Mouse (Mus musculus) limb, embryonic 13.5 days (tissue): ENCODE measurements around the gene Wdr26. TPM values are rescaled to one million over a fixed set of nuclear protein-coding genes. Genes with fewer than 3 reads are reported as not detected.

Source experiments
- ATAC-seq: fragments of 200-750 bp; cut with Nextera tagmentation; 2 replicates; pipeline ENCODE4 v1.8.0; 2017; ENCODE audit warnings: low read depth, moderate number of reproducible peaks, moderate TSS enrichment; ENCODE audit not compliant: low FRiP score
- H3K27ac ChIP-seq: fragments of 300-500 bp; sonication (generic); 2 replicates; pipeline ENCODE4 v1.5.1; 2015; ENCODE audit warnings: inconsistent platforms, mild to moderate bottlenecking, moderate library complexity
- H3K27me3 ChIP-seq: fragments of 300-500 bp; sonication (generic); 2 replicates; pipeline ENCODE4 v1.6.1; 2015; ENCODE audit warnings: mild to moderate bottlenecking, inconsistent platforms
- H3K36me3 ChIP-seq: fragments of 300-500 bp; sonication (generic); 2 replicates; pipeline ENCODE4 v1.6.1; 2015; ENCODE audit warnings: inconsistent platforms, mild to moderate bottlenecking, moderate library complexity
- H3K4me1 ChIP-seq: fragments of 300-500 bp; sonication (generic); 2 replicates; pipeline ENCODE4 v1.6.1; 2015; ENCODE audit warnings: inconsistent platforms
- H3K4me2 ChIP-seq: fragments of 300-500 bp; sonication (generic); replicated peaks from 2 replicates; pipeline ENCODE4 v1.6.1; 2015; ENCODE audit warnings: inconsistent platforms, mild to moderate bottlenecking, moderate library complexity
- H3K4me3 ChIP-seq: fragments of 300-500 bp; sonication (generic); 2 replicates; pipeline ENCODE4 v1.5.1; 2015; ENCODE audit warnings: moderate library complexity, mild to moderate bottlenecking, inconsistent platforms
- H3K9ac ChIP-seq: fragments of 300-500 bp; sonication (generic); 2 replicates; pipeline ENCODE4 v1.6.1; 2015; ENCODE audit warnings: mild to moderate bottlenecking, inconsistent platforms
- H3K9me3 ChIP-seq: fragments of 300-500 bp; sonication (generic); 2 replicates; pipeline ENCODE4 v1.6.1; 2016; ENCODE audit warnings: inconsistent platforms
- WGBS: fragments of 180-500 bp; shearing (Covaris S2); methylation state at CpG from one replicate; pipeline ENCODE4 v1.1.7; 2015; 5-methylcytosine and 5-hydroxymethylcytosine counted together
- polyA plus RNA-seq: library from polyadenylated mRNA; unstranded; fragments of >200 nt; fragmentation: Nextera tagmentation; extraction: Ambion mirVana; gene quantifications from 2 replicates; pipeline ENCODE4 v1.2.1, GENCODE M21; 2015

The Wdr26 gene
- polyA plus RNA-seq, 1 experiment from 2014 or later = 44.4 TPM

DNA sequence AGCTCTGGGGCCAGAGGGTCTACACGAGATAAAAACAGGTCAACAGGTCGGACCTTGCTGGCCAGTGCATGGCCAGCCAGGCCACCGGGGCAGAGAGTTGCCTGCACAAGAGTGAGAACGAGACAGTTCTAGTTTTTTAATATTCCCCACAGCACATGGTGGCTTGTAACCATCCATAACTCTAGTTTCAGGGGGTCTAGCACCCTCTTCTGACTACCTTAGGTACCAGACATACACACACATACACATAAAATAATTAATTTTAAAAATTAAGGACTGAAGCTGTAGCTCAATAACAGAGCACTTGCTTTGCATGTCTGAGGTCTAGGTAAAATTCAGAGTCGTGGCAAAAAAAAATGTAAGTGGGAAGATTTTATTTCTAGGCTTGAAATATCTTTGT is 39.8 kb upstream of the Wdr26 start:
- Histone ChIP-seq H3K4me1 (peaks cover 34% of the 10 kb centered on the region), H3K27ac (no peak overlapping the region), H3K36me3 (no peaks in the 10 kb centered on the region), H3K9ac (no peak overlapping the region), H3K27me3 (no peaks in the 10 kb centered on the region), H3K4me2 (no peak overlapping the region), H3K9me3 (no peaks in the 10 kb centered on the region), H3K4me3 (no peak overlapping the region)
- ATAC-seq = no peak
- 68% methylated on average over 5 of the region's 5 CpGs for WGBS

DNA sequence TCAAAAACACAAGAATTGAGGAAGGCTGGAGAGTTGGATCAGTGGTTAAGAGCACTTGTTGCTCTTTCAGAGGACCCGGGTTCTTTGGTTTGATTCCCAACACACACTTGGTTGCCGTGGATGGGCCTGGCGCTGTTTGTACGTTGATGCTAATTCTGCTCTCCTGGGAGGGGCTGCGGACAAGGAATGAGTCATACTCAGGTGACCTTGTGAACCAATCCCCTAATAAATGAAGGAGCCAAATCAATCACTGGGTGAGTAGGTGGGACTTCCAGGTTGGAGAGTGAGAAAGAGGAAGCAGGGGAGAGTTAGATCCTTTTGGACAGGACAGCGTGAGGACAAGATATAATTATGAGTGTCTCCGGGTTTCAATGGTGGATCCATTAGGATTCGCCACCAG is 39.2 kb upstream of the Wdr26 start:
- Histone ChIP-seq H3K27me3 (no peaks in the 10 kb centered on the region), H3K36me3 (no peaks in the 10 kb centered on the region), H3K9me3 (no peaks in the 10 kb centered on the region), H3K4me3 (no peak overlapping the region), H3K4me1 (peaks cover 27% of the 10 kb centered on the region), H3K9ac (no peak overlapping the region), H3K4me2 (no peak overlapping the region), H3K27ac (no peak overlapping the region)
- ATAC-seq = no peak
- WGBS = 93% methylated on average over 8 of the region's 8 CpGs

DNA sequence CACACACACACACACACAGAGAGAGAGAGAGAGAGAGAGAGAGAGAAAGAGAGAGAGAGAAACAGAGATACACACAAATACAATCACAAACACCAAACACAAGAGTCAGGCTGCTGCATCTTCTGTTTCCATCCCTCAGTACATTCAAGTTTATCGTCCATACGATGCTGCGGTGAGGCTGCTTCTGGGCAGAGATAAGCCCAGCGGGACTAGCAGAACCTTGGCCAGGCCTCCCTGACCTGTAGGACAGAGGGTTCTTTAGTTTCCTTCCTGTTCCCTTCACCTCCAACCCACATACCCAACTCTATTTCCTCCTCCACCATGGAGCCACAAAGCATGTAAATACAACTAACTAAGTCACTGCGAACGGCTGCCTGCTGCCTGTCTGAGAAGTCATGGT is 37.7 kb upstream of the Wdr26 start:
- H3K4me1 ChIP-seq = peaks cover 20% of the 10 kb centered on the region
- WGBS = 94% methylated on average over 6 of the region's 6 CpGs
- ATAC-seq = no peak
- no peaks in the 10 kb centered on the region for H3K9me3 ChIP-seq
- no peaks in the 10 kb centered on the region for H3K27me3 ChIP-seq
- no peak overlapping the region for H3K4me3 ChIP-seq
- H3K4me2 ChIP-seq = no peak overlapping the region
- no peak overlapping the region for H3K9ac ChIP-seq
- H3K27ac ChIP-seq = no peak overlapping the region
- no peaks in the 10 kb centered on the region for H3K36me3 ChIP-seq

DNA sequence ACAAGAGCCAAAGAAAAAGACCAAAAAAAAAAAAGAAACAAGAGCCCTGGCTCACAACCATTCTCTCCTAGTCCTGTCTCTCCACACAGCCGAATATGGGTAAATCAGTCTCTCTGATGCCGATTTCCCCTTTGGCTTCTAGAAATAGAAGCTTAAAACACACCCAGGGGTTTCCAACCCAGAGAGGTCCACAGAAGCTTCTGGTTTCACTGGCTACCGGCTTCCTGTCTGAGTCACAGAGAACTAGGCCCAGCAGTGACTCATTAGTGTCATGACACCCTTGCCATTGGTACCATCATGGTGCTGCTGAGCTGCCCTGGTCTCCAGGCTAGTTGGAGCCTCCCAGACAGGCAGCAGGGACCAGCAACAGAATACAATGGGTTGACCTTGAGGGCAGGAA is 35.4 kb upstream of the Wdr26 start:
- no peak overlapping the region for H3K27ac ChIP-seq
- no peak overlapping the region for H3K4me3 ChIP-seq
- H3K9ac ChIP-seq = no peak overlapping the region
- H3K27me3 ChIP-seq = no peaks in the 10 kb centered on the region
- no peak for ATAC-seq
- H3K36me3 ChIP-seq = no peaks in the 10 kb centered on the region
- 69% methylated on average over 3 of the region's 3 CpGs for WGBS
- H3K4me1 ChIP-seq = peaks cover 3% of the 10 kb centered on the region
- no peak overlapping the region for H3K4me2 ChIP-seq
- H3K9me3 ChIP-seq = no peaks in the 10 kb centered on the region

DNA sequence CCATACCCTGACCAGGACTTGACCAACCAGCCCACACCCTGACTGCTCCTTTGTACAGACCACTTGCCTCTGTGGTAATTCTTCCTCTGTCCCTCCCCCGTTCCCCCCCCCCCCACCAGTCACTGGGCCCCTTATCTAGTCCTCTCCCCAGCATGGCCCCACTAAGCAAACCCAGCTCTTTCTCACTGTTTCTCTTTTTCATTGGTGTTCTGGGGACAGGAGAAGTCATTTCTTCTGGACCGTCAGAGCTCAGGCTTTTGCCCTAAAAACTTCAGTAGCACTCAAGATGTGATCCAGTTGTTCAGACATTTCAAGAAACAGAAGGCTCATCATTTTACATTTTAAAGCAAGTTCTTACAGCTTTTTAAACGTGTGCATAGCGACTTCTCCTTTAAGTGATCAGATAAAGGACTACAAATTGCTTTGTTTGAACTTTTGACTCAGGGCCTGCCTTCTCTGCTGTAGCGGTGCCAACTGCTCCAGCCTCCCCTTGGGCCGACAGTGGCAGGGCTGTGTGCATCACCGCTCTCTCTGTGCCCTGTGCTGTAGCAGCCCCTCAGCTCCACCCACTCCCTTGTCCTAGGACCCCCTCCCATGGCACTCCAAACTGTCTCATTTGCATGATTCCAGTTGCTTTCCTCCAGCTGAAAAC is 34.8 kb upstream of the Wdr26 start:
- Histone ChIP-seq H3K4me2 (no peak overlapping the region), H3K9ac (no peak overlapping the region), H3K4me3 (no peak overlapping the region), H3K27ac (no peak overlapping the region), H3K9me3 (no peaks in the 10 kb centered on the region), H3K4me1 (no peaks in the 10 kb centered on the region), H3K27me3 (no peaks in the 10 kb centered on the region), H3K36me3 (no peaks in the 10 kb centered on the region)
- ATAC-seq = no peak
- 43% methylated on average over 7 of the region's 7 CpGs for WGBS

DNA sequence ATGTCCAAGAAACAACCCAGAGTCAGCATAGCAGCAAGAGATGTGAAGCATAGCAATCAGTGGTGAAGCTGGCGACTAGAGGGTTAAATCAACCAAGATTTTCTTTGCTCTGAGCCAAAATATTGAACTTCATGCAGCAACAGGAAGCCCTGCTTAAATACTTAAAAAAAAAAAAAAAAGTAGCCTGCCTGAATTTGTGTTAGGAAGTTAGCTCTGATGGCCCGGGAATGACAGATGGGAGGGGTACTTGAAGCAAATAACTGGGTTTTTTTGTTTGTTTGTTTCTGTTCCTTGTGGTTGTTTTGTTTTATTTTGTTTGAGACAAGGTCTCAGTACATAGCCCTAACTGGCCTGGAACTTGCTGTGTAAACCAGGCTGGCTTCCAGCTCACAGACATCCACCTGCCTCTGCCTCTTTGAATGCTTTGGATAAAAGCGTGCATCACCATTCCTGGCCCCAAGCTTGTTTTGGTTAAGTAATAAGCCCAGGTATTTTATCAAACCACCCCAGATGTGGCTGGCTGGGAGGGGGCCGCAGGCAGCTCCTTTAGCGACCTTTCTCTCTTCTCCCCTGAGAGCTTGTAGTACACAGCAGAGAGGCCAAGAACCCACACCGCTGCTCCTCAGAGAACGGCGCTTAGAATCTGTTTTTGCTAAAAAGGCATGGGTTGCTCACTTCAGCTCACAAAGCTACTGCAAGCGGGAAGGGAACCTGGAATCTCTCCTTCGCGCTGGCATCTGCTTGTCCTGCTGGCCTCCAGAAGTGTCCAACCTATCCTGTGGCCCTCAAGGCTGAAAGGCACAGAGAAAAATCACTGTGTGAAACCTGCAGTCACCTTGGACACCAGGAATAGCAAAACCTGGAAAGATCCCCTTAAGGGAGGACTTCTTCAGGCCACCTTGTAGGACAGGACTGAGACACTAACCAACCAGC is 34.0 kb upstream of the Wdr26 start:
- H3K9ac ChIP-seq = no peak overlapping the region
- no peaks in the 10 kb centered on the region for H3K9me3 ChIP-seq
- H3K27ac ChIP-seq = no peak overlapping the region
- no peaks in the 10 kb centered on the region for H3K27me3 ChIP-seq
- H3K4me3 ChIP-seq = no peak overlapping the region
- ATAC-seq = no peak
- H3K4me1 ChIP-seq = no peaks in the 10 kb centered on the region
- no peaks in the 10 kb centered on the region for H3K36me3 ChIP-seq
- 75% methylated on average over 11 of the region's 11 CpGs for WGBS
- no peak overlapping the region for H3K4me2 ChIP-seq

DNA sequence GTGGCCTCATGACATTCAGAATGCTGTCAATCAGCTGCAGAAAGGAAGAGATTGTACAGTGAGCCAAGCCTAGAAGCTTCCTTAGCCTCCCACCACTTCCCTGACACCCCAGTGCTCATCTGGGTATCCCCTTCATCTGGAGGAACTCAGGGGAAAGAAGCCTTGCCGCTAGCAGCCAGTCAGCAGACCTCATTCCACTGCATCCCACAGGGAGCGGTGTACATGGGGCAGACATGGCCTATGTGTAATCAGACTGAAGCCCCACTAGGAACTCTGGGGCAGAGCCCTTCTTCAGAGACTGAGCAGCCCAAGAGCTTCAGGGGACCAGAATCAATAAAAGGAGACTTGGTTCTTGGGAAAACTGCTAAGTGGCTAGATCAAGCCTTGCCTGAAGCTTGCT is 33.3 kb upstream of the Wdr26 start:
- Histone ChIP-seq H3K4me1 (no peaks in the 10 kb centered on the region), H3K27me3 (no peaks in the 10 kb centered on the region), H3K36me3 (no peaks in the 10 kb centered on the region), H3K4me2 (no peak overlapping the region), H3K9me3 (no peaks in the 10 kb centered on the region), H3K9ac (no peak overlapping the region), H3K4me3 (no peak overlapping the region), H3K27ac (no peak overlapping the region)
- 95% methylated on average over 2 of the region's 2 CpGs for WGBS
- ATAC-seq = no peak

DNA sequence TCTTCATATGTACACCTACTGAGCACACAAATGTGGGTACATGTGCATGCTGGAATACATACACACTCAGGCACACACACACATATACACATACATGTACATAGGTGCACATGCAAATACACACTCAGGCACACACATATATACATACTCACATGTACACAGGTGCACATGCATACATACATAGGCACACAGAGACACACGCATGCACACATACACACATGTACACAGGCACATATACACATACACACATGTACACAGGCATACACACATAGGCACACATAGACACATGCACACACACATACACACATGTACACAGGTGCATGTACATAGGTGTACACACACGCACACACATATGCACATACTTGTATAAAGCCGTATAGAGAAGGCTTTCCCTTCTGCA is 29.4 kb upstream of the Wdr26 start:
- H3K4me3 ChIP-seq = no peak overlapping the region
- 99% methylated on average over 3 of the region's 3 CpGs for WGBS

DNA sequence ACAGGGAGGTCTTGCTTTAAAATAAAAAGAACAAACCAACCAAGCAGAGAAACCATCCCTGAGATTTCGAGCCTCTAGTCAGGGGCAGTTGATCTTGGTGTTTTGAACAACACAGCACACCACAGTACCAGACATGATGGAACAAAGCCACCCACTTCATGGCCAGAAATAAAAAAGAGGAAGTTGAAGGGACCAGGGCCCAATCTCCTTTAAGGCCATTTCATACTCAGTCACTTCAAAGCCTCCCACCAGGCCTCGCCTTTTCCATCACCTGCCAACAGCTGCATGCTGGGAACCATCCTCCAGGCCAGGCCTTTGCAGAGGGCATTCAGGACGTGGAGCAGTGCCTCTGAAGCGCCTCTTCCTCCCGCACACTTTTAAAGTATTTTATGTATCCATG is 25.5 kb upstream of the Wdr26 start:
- 48% methylated on average over 5 of the region's 5 CpGs for WGBS
- Histone ChIP-seq H3K36me3 (no peaks in the 10 kb centered on the region), H3K27me3 (no peaks in the 10 kb centered on the region), H3K4me2 (no peak overlapping the region), H3K9ac (no peak overlapping the region), H3K27ac (no peak overlapping the region), H3K9me3 (no peaks in the 10 kb centered on the region), H3K4me3 (no peak overlapping the region), H3K4me1 (peaks cover 10% of the 10 kb centered on the region)
- no peak for ATAC-seq

More for the DNA sequence above, 29.4 kb upstream of the Wdr26 start:
- Histone ChIP-seq H3K9me3 (no peaks in the 10 kb centered on the region), H3K4me2 (no peak overlapping the region), H3K9ac (no peak overlapping the region), H3K36me3 (no peaks in the 10 kb centered on the region), H3K4me1 (no peaks in the 10 kb centered on the region), H3K27me3 (no peaks in the 10 kb centered on the region), H3K27ac (no peak overlapping the region)
- no peak for ATAC-seq

DNA sequence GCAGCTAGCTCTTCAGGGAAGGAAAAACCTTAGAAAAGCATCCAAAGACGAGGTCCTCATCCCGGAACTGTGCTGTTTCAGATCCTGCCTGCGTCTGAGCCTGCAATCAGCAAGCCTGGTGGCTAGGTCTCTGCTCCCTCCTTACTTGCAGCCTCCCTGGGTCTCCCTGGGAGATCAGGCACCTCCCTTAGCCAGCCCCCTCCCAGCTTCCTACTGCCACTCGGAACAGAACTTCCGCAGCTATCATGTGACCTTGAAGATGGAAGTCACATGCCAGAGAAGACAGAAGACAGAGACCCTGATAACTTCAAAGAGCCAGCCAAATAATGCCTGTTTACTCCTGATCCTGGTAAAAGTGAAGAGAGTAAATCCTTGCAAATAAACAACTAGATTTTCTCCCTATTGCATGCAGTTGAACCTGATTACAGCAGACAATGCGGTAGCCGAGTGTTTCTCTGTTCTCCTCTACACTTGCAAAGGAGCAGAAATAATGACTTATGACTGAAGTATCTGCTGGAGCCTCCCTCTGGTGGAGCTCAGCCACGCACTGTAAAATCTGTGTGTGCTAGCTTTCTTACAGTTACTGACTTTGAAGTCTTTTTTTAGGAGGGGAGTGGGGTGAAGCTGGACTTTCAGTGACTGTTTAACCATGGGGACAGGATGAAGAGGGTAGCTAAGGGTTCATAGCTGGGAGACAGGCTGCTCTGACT is 22.7 kb upstream of the Wdr26 start:
- H3K4me1 ChIP-seq = peaks cover 16% of the 10 kb centered on the region
- ATAC-seq = no peak
- H3K27ac ChIP-seq = no peak overlapping the region
- H3K9me3 ChIP-seq = no peaks in the 10 kb centered on the region
- peak overlapping the region; percentile 10; the same call in 1 of the 2 replicates for H3K4me3 ChIP-seq
- H3K9ac ChIP-seq = peak overlapping the region; percentile 51; the same call in 1 of the 2 replicates
- H3K27me3 ChIP-seq = no peaks in the 10 kb centered on the region
- WGBS = 21% methylated on average over 8 of the region's 8 CpGs
- H3K36me3 ChIP-seq = no peaks in the 10 kb centered on the region
- H3K4me2 ChIP-seq = peak overlapping the region; percentile 48

DNA sequence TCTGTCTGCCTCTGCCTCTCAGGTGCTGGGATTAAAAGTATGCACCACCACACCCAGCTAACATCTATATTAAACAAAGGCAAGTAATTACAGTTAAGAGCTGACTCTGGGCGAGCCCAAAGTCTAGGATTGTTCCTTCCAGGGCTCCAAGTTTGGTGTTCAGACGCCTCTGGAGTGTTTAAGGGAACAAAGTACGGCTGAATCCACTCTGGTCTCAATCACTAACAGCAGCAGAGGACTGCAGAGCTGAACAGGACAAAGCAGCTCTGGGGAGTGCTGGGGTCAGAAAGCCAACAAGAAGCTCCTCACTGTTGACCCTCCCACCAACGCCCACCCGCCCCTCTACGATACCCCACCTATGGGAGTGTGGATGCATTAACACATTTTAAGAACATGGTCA is 21.9 kb upstream of the Wdr26 start:
- H3K27ac ChIP-seq = no peak overlapping the region
- no peaks in the 10 kb centered on the region for H3K27me3 ChIP-seq
- 83% methylated on average over 6 of the region's 6 CpGs for WGBS
- H3K4me2 ChIP-seq = peak overlapping the region; percentile 48; the same call in 1 of the 2 replicates
- ATAC-seq = no peak
- peaks cover 16% of the 10 kb centered on the region for H3K4me1 ChIP-seq
- no peak overlapping the region for H3K9ac ChIP-seq
- no peaks in the 10 kb centered on the region for H3K9me3 ChIP-seq
- H3K4me3 ChIP-seq = no peak overlapping the region
- H3K36me3 ChIP-seq = no peaks in the 10 kb centered on the region
